Mouse (Mus musculus) c-Kit-positive CD71-negative TER-119-negative erythroid progenitor cells, embryonic 14.5 days (primary cell): ENCODE results near the gene Izumo1.
A peak's percentile ranks its signal among the peaks of the same experiment; 100 is the strongest.

Experiments used
- DNase-seq: peaks from one replicate; pipeline ENCODE4 v3.0.0-alpha.2; 2013; ENCODE audit warnings: low read depth

Gene Izumo1

DNA sequence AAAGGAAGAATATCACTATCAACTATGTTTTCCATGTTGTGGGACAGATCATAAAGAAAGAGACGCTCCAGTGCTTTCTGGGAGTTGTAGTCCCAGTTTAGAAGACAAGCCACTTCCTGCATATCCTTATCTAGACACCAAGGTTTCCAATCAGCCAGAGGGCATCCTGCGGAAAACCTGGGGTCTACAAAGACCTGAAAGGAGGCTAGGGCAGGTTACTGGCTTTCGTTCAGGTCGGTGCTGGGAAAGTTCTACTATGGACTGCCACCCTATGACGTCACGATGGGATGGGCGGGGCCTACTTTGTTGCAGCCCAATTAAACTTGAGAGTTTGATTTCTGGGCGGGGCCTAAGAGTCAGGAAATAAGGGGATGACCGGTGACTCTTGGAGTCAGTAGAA lies at the start of gene Izumo1:
TSS of gene Izumo1 (plus strand) at position 369 of the 400 bp plus-strand sequence.
- DNase-seq, result peak; percentile 40

DNA sequence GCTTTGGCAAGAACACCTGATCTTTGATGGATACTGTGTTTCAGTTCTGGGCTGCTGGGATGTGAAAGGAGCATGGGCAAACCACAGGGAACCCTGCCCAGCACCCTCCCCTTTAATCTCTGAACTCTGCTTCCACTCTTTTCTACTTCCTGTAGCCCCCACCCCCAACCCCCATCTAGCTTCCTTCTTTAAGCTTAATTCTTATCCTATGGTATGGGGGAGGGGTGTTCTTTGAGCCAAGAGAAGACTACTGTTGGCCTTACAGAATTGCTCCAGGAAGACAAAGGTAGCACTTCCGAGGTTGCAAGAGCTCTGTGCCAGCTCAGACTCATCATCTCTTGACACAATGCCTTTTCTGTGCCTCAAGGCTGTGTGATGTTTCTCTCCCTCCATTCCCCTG lies 49.6 kb upstream of the Izumo1 start:
- no peak for DNase-seq

DNA sequence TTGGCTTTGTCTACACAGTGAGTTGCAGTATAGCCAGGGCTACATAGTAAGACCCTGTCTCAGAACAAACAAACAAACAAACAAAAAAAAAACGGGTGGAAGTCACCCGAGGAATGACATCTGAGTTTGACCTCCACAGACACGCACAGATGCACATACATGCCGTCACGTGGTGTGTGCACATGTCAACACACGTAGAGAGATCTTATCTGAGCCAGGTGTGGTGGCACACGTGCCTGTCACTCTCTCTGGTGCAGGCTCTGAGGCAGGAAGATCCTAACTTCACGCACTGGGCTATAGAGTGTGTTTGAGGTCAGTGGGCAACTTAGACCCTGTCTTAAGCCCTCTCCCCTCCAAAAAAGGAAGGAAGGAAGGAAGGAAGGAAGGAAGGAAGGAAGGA lies 47.7 kb upstream of the Izumo1 start:
- no peak for DNase-seq

DNA sequence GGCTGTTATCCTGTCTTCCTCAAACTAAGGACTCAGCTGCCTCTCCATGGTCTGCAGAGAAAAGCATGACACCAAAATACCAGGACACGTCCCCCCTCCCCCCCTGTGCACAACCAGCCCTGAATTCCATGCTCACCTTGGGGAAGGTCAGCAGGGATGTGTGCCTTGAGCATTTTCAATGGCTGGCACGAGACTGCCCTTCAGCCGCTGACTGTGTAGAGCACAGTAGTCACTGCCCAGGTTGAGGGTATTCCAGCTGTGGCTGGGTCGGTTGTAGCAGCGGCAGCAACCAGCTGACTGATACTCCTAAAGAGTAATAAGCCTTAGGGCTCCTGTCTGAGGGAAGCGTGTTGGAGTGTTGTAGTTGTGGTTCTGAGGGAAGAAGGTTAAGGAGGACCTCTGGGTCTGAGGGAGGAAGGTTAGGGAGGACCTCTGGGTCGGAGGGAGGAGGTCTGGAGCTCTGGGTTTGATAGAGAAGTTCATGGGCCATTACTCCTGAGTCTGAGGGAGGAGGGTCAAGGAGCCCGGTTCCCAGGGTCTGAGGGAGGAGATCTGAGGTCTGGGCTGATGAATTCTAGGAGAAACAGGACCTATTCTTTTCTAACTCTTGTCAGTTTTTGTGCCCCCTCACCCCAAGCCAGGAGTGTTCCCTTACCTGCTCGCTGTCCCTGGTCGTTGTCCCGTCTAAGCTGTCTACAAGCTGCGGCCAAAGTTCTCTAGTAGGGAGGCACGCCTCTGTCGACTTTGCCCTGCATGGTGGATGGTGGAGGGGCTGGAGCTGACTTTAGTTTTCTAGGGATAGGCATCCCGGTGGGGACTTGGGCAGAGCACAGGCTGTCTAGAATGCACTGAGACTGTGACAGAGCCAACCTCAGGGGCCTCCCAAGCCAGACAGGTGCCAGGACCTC lies 46.9 kb upstream of the Izumo1 start:
- no peak for DNase-seq

DNA sequence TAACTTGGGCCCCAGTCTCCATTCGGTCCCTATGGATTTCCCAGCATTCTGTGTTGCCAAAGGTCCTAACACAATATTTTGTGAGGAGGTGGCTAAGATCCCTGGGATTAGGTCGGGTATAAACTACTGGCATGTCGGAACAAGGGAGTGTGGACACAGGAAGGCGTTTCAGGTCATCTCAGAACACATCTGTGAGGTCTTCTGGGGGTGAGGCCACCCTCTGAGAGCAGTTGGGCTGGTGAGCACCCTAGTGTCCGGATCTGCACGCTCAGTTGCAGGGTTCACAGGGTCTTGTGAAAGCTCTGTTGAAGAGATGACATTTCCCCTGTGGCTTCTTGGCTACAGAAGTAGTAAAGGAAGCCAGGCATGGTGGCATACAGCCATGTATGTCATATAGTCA lies 35.7 kb upstream of the Izumo1 start:
- DNase-seq, result no peak

DNA sequence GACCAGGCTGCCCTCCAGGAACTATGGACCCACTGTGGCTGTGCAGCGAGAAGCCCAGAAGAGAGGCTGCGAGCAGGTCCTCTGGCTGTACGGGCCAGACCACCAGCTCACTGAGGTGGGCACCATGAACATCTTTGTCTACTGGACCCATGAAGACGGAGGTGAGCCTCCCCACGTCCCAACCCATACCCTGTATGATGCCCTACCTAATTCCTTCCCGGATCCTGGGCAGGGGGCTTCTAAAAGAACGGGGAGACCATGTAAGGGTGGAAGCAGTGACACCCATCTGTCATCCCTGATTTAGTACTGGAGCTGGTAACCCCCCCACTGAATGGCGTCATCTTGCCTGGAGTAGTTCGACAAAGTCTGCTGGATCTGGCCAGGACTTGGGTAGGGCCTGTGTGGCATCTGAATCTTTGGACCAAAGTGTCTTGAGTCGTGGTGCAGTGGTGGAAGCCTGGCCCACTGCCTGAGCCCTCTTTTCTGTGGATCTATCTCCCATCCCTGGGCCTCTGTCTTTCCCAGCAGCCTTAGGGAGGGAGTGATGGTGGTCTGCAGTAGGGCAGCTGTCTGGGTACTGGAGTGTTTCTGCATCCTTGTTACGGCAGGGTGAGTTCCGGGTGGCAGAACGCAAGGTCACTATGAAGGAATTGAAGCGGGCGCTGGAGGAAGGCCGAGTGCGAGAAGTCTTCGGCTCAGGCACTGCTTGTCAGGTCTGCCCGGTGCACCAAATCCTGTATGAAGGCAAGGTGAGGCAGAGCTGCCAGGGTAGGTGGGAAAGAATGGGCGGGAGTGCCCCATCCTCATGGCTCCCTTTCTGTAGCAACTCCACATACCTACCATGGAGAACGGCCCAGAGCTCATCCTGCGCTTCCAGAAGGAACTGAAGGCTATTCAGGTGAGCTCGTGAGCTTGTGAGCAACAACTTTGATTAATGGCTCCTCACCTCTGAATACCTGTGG lies 33.7 kb upstream of the Izumo1 start:
- no peak for DNase-seq

DNA sequence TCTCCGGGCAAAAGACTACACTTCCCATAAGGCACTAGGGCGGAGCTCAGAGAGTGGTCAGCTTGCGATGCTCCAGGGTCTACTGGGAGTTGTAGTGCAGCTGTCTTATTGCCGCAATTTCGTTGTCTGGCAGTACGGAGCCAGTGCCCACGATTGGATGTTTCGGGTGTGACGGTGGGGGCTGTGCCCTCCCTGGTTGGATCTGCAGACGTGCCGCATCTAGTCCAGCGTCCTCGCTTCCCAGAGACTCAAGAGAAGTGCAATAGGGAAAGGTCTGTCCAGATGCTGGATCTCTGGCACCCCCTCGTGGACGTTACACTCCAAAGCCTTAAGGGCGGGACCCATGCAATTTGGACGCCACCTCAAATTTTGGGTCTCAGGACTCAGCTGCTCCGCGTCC lies 32.4 kb upstream of the Izumo1 start:
- DNase-seq, result peak; percentile 93

DNA sequence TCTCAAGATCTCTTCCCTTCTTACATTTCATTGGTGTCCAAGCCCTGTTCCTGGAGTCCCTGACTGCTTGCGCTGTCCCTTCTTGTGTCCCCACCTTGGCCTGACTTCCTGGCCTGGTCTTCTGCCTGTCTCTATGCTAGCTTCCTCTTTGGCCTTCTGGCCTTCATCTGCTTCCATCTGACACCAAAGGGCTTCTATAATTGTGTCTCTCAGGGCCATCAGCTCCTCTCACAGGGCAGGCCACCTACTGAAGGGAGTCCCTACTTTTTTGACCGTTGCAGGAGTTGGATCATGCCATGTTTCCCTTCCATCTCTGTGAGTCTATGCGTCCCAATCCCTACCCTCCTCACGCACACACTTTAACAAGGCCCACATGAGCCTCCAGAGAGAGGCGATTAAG lies 31.7 kb upstream of the Izumo1 start:
- DNase-seq, result no peak

DNA sequence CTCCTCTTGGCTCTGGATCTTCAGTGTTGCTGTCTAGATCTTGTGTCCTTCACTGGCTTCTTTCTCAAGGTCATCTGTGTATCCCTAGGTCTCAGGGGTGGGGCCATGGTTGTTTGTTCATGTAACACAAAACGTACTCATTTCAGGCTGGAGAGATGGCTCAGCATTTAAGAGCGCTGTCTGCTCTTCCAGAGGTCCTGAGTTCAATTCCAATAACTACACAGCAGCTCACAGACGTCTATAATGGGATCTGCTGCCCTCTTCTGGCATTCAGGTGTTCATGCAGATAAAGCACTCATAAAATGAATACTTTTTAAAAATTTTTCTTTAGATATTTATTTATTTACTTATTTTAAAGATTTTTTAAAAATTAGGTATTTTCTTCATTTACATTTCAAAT lies 30.7 kb upstream of the Izumo1 start:
- no peak for DNase-seq

DNA sequence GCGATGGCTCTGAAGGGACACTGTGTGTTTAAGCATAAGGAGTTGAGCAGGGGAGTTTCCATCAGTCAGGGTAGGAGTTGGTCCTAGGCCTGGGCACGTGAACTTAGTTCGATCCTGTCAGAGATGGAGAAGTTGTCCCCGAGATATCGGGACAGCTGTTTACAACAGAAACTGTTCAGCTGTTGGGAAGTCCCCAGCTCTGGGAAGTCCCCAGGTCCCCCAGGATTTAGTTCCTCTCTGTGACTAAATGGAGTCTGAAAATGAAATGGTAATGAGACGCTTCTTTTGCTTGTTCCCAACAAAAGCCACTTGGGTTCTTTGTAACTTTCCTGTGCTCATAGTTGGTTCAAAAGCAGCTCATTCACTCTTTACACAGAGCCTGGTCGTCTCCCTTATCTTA lies 29.7 kb upstream of the Izumo1 start:
- no peak for DNase-seq

DNA sequence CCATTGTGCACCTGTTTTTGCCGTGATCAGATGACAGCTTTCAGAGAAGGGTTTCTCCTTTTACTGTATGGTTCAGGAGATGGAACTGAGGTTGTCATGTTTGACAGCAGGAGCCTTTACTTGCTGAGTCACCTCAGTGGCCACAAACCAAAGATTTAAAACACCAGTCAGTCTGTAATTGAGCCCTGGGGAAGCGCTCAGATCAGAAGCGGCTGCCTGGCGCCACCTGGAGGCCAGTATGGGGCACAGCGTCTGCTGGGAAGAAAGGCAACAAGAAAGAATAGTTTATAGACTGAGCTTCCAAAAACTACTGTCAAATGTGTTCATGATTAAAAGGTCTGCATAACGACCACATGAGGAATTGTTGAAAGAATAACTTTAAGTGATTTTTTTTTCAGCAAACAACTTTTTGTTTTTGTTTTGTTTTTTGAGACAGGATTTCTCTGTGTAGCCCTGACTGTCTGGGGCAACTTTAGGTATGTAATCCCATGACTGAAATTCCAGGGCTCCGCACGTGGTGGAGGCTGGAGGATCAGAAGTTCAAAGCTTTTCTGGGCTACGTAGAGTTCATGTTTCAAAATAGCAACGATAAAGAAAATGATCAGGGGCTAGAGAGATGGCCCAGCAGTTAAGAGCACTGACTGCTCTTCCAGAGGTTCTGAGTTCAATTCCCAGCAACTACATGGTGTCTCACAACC lies 28.3 kb upstream of the Izumo1 start:
- peak; percentile 81 for DNase-seq

DNA sequence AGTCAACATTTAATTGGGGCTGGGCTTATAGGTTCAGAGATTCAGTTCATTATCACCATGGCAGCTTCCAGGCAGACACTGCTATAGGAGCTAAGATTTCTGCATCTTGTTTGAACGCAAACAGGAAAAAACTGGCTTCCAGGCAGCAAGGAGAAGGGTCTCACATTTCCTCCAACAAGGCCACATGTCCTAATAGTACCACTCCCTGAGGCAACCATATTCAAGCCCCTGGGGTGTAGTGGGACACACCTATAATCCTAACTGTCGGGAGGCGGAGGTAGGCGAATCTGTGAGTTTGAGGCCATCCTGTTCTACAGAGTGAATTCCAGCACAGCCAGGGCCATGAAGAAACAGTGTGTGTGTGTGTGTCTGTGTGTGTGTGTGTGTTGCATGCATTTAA lies 26.4 kb upstream of the Izumo1 start:
- DNase-seq, result no peak

DNA sequence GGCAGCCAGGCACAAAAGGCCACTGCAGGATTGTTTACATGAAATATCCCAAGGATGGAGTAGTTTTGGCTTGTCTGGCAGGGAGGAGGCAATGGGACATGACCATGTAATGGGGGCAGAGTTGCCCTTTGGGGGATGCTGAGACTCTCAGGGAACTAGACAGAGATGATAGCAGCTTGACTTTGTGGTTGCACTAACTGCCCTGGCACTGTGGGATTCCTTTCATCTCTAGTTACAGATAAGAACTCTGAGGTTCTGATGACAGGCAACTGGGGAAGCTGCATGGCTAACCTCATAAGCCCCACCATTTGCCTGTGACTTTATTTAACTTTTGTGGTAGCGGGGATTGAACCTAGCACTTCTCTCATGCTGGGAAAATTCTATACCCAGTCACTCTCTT lies 25.5 kb upstream of the Izumo1 start:
- DNase-seq, result no peak

DNA sequence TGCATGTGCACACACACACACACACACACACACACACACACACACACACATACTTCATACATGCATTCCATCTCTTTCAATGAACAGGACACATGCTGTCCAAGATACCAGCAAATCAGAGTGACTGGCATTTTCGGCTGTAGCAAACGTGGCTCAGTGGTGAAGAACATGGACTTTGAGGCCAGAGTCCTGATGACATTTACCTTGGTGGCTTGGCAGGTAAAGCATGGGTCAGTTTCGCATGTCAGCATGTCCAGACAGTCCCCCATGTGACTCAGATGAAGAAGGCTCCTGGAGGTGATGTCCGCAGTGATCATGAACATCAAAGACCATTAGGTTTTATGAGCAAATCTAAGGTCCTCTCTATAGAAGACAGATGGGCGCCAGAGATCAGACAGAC lies 24.6 kb upstream of the Izumo1 start:
- DNase-seq, result no peak

DNA sequence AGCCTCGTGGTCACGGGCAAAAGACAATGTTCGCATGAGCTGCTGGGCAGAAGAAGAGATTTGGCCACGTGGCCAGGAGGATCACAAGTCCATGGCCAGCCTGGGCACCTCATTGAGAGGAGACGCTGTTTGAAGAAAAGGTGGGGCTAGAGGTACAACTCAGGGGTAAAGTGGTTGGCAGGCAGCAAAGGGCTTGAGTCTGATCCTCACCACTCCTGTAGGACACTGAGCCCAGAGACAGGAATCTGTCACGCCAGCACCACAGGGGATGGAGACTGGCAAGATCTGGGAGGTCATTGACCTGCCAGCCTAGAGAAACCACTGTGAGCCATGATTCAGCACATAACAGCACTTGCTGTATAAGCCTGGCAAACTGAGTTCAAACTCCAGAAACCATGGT lies 24.1 kb upstream of the Izumo1 start:
- no peak for DNase-seq

DNA sequence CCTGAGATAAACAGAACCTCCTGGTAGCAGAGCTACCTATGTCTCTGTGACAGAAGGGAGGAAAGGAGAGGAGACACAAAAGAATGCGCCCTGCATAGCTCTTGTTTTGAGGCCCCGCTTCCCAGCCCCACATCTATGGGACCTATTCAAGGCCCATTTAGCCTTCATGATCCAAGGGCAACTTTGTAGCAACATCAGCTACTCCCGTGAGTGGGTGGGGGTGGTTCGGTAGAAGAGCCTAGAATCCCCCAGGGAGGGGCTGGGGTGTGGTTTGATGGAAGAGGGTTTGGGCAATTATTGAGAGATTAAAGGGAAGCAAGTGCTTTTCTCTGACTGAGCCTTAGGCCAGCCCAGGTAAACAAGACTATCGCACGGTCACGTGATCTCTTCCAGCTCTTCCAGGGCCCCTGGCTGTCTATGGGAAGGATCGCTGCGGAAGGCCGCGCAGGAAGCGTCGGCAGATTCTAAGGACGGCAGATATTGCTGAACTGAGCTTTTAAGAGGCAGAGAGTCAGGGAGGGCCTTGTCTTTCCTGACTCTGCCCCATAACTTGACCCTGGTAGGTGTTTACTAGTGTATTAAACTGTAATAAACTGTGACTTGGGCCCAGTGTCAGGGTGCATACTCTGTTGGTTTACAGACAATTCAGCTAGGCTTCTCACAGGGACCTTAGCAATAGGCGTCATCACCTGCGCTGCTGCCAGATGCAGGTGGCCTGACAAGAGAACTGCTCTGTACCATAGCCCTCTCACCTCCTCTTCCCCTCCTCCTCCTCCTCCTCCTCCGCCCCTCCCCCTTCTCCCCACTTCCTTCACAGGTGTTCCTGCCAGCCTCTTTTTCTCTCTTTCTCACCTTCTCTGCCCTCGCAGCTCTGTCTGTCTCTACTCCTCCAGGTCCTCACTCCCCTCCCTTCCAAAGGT lies 22.4 kb upstream of the Izumo1 start:
- DNase-seq, result no peak

DNA sequence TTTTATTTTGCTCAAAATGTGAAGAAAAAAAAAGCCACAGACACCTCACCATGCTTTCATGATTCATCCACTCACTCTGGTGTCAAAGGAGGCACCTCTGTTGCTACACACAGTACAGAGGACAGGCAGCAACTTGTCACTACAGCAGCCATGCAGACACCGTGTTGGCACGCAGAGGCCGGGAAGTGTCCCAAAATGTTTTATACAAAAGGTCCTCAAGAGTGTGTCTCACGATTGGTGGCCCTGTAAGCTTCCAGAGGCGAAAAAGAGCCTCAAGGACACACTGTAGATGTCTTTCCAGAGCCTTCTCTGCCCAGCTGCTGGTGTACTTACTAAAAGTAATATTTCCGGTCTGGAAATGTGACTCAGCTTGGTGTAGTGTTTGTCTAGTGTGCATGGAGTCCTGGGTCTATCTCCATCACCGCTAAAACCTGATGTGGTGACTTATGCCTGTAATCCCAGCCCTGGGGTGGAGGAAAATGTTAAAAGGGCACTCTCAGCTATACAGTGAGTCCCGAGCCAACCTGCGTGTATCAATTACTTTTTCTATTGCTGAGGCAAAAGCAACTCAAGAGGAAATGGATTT lies 15.8 kb upstream of the Izumo1 start:
- no peak for DNase-seq

DNA sequence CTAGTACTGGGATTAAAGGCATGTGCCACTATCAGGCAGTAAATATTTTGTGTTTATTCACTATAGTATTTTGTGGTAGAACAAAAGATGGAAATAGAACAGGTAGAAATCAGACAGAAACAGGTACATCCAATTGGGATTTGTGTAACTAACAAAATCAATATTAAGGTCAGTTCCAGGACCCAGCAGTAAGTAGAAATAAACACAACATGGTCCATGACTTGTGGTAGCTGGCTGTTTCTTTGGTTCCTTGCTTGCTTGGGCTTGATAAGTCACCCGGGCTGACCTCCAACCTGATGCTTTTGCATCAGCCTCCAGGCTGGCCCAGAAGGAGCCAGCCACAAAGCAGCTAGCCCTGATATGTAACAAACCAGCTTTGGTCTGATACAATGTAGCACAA lies 12.1 kb upstream of the Izumo1 start:
- DNase-seq, result no peak

DNA sequence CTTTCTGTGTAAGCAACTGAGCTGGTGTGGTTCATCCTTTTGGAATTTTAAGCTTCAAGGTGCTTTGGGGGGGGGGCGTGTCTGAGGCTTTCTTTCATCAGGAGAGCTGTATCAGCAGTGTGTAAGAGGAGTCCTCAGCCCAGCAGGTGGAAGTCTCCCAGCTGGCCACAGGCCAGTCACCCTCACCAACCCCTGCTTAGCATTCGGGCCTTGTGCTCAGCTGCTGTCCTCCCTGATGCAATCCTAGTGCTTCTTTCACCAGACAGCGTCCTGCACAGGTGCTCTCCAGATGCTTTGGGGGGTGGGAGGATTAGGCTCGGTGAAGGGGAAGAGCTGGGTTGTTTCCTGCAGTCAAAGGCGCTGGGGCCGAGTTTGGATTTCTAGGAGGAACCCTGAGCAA lies 5.3 kb upstream of the Izumo1 start:
- no peak for DNase-seq

DNA sequence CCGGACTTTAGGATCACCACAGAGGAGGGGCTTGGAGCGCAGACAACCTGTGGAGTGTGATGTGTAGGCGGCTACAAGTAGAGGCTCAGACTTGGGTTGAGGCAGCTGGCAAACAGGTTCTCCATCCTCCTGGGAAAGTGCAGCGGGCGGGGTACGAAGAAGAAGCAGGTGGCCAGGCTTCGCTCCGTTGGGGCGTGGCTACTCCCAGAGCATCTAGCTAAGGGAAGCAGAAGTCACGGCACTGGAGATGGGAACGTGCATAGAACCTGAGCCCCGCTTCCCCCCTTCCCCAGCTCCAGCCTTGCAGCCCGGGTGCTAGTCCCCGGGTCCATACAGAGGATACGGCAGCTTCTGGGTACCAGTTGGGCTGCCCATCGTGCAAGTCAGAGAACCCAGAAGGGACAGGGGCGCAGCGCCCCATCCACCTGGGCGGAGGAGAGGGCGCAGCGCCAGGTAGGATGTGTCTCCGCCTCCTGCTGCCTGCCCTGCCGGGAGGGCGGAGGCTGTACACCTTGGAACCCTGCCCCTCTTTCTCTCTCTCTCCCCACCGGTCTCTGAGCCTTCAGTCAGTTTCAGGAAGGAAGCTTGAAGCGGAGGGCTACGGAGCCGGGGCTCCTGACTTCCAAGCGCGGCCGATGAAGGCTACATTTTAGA lies 4.4 kb upstream of the Izumo1 start, which contains the start of gene Fut1:
TSS of gene Fut1 (plus strand) at position 248 of the 654 bp plus-strand sequence.
- DNase-seq, result no peak
